Mouse (Mus musculus) embryonic facial prominence, embryonic 14.5 days (tissue): Measurements from ENCODE around the gene Tmem44. TPM values are rescaled to one million over a fixed set of nuclear protein-coding genes. Genes with fewer than 3 reads are reported as not detected.

ENCODE experiments used
- ATAC-seq: fragments of 200-750 bp; cut with Nextera tagmentation; 2 replicates; pipeline ENCODE4 v1.8.0; 2017; ENCODE audit warnings: low read depth, moderate number of reproducible peaks, moderate TSS enrichment
- DNase-seq: peaks from one replicate; pipeline ENCODE4 v3.0.0-alpha.2; 2015; ENCODE audit warnings: low spot score
- H3K27ac ChIP-seq: fragments of 300-500 bp; sonication (generic); replicated peaks from 2 replicates; pipeline ENCODE4 v1.5.1; 2014; ENCODE audit warnings: low read depth, mild to moderate bottlenecking, low read length, moderate library complexity
- H3K27me3 ChIP-seq: fragments of 300-500 bp; sonication (generic); replicated peaks from 2 replicates; pipeline ENCODE4 v1.6.1; 2014; ENCODE audit warnings: low read length; ENCODE audit not compliant: control insufficient read depth, insufficient read depth
- H3K36me3 ChIP-seq: fragments of 300-500 bp; sonication (generic); 2 replicates; pipeline ENCODE4 v1.6.1; 2014; ENCODE audit warnings: low read length, mixed read lengths; ENCODE audit not compliant: control insufficient read depth, insufficient read depth
- H3K4me1 ChIP-seq: fragments of 300-500 bp; sonication (generic); 2 replicates; pipeline ENCODE4 v1.6.1; 2014; ENCODE audit warnings: antibody characterized with exemption, low read length; ENCODE audit not compliant: control insufficient read depth, insufficient read depth
- H3K4me2 ChIP-seq: fragments of 300-500 bp; sonication (generic); 2 replicates; pipeline ENCODE4 v1.6.1; 2014; ENCODE audit warnings: low read depth, mild to moderate bottlenecking, low read length, moderate library complexity, mixed read lengths
- H3K4me3 ChIP-seq: fragments of 300-500 bp; sonication (generic); 2 replicates; pipeline ENCODE4 v1.5.1; 2014; ENCODE audit warnings: low read depth, mild to moderate bottlenecking, low read length
- H3K9ac ChIP-seq: fragments of 300-500 bp; sonication (generic); 2 replicates; pipeline ENCODE4 v1.6.1; 2014; ENCODE audit warnings: low read depth, mild to moderate bottlenecking, low read length, moderate library complexity, mixed read lengths
- H3K9me3 ChIP-seq: fragments of 300-500 bp; sonication (generic); 2 replicates; pipeline ENCODE4 v1.6.1; 2016; ENCODE audit warnings: low read length; ENCODE audit not compliant: control insufficient read depth
- WGBS: fragments of 180-500 bp; shearing (Covaris S2); extraction: QIAGEN DNeasy Blood & Tissue Kit; methylation state at CpG from one replicate; pipeline ENCODE4 v1.1.7; 2014; 5-methylcytosine and 5-hydroxymethylcytosine counted together
- polyA plus RNA-seq: library from polyadenylated mRNA; unstranded; fragments of >200 nt; fragmentation: Nextera tagmentation; extraction: Ambion mirVana; gene quantifications from 2 replicates; pipeline ENCODE4 v1.2.1, GENCODE M21; 2014

Gene Tmem44
- polyA plus RNA-seq, 1 experiment from 2014 or later, result 13.8 TPM

DNA sequence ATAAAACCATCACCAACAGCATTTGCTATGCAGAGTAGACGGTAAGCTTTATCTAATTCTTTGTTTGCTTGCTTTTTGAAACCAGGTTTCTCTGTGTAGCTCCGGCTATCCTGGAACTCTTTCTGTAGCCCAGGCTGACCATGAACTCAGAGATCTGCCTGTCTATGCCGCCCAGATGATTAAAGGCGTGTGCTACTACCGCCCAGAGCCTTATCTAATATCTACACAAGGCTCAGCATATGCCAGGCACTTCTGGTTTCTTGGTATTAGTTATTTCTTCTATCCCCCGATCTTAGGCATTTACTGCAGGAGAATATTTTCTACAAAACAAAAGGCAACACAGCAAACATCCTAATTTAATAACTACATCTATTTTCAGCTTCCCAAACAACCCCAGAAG, 15.0 kb upstream of the Tmem44 start:
- H3K4me1 ChIP-seq, result no peaks in the 10 kb centered on the region
- H3K27me3 ChIP-seq, result no peaks in the 10 kb centered on the region
- DNase-seq (no peak), ATAC-seq (no peak)
- peaks cover 96% of the 10 kb centered on the region for H3K36me3 ChIP-seq
- H3K9me3 ChIP-seq, result no peaks in the 10 kb centered on the region
- no peak overlapping the region for H3K4me2 ChIP-seq
- no peak overlapping the region for H3K9ac ChIP-seq
- H3K4me3 ChIP-seq, result no peak overlapping the region
- no peak overlapping the region for H3K27ac ChIP-seq
- WGBS, result 88% methylated on average over 6 of the region's 6 CpGs

DNA sequence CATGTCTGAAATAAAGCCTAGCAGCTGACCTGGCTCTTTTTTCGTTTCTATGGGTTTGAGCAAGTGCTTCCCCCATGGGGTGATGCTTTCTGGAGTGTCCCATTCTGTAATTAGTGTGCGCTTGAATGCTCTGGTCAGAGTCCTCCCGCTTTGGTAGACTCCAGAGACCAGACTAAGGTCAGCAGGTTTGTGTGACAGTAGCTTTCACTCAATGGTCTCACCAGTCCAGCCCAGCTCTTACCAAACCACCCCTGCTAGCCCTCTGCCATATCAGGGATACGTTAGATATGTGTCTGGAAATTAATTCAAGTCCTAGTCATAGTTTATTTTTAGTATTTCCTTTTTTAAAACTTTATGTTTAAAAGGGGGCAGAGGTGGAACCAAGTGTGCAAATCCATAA, 10.0 kb upstream of the Tmem44 start:
- ATAC-seq, result no peak
- H3K4me3 ChIP-seq, result no peak overlapping the region

DNA sequence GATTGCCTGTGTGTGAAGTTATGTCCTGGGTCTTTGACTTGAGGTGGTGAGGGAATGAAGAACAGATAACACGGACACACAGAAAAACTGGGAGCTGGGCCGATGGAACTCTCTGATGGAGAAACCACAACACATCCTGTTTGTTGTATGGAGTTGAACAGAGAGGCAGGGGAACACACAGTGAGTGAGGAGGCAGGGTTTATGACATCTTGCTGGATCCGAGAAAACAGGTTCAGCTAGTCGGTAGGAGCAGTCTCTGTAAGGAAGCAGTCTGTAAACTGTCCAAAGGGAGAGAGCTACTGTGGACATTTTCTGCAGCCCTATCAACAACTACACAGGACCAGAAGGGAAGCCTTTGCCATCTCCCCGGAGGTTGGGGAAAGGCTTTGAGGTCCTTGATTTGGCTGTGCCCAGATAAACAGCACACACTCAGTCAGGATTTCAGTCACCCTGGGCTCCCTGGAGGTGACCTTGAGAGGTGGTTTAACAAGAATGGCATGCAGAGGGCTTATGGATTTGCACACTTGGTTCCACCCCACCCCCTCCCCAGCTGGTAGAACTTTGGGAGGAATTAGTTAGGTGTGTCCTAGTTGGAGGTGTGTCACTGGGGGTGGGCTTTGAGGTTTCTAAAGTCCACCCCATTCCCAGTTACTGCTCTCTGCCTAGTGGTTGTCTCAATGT, 8.8 kb upstream of the Tmem44 start:
- Histone ChIP-seq H3K9ac (no peak overlapping the region), H3K27me3 (no peaks in the 10 kb centered on the region), H3K27ac (no peak overlapping the region), H3K36me3 (peaks cover 74% of the 10 kb centered on the region), H3K4me2 (no peak overlapping the region), H3K4me1 (no peaks in the 10 kb centered on the region), H3K4me3 (no peak overlapping the region), H3K9me3 (peaks cover 19% of the 10 kb centered on the region)
- no peak for ATAC-seq
- DNase-seq, result no peak
- 95% methylated on average over 5 of the region's 5 CpGs for WGBS

More for the DNA sequence above, 10.0 kb upstream of the Tmem44 start:
- H3K27ac ChIP-seq, result no peak overlapping the region
- no peak for DNase-seq
- H3K9me3 ChIP-seq, result peaks cover 9% of the 10 kb centered on the region
- H3K9ac ChIP-seq, result no peak overlapping the region
- H3K4me1 ChIP-seq, result no peaks in the 10 kb centered on the region
- 87% methylated on average over 4 of the region's 4 CpGs for WGBS
- H3K27me3 ChIP-seq, result no peaks in the 10 kb centered on the region
- no peak overlapping the region for H3K4me2 ChIP-seq
- H3K36me3 ChIP-seq, result peaks cover 85% of the 10 kb centered on the region

DNA sequence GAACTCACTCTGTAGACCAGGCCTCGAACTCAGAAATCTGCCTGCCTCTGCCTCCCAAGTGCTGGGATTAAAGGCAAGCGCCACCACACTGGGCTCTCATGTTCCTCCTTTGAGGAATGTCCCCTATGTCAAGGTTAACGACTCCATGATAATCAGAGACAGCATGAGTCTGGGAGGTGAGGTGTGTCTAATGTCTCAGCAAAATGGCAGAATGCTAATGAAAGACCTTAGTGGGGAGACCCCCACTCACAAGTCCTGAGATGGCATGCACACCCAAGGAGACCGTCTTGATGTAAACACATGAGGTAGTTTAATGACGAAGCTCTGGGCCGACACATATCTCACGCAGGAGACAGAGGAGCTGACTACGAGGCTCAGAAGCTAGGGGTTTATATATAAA, 3.5 kb upstream of the Tmem44 start:
- H3K4me1 ChIP-seq, result peaks cover 8% of the 10 kb centered on the region
- no peak overlapping the region for H3K9ac ChIP-seq
- H3K4me2 ChIP-seq, result no peak overlapping the region
- H3K4me3 ChIP-seq, result no peak overlapping the region
- H3K36me3 ChIP-seq, result peaks cover 21% of the 10 kb centered on the region
- H3K27ac ChIP-seq, result no peak overlapping the region
- DNase-seq (no peak), ATAC-seq (no peak)
- H3K27me3 ChIP-seq, result no peaks in the 10 kb centered on the region
- 93% methylated on average over 8 of the region's 8 CpGs for WGBS
- peaks cover 23% of the 10 kb centered on the region for H3K9me3 ChIP-seq

DNA sequence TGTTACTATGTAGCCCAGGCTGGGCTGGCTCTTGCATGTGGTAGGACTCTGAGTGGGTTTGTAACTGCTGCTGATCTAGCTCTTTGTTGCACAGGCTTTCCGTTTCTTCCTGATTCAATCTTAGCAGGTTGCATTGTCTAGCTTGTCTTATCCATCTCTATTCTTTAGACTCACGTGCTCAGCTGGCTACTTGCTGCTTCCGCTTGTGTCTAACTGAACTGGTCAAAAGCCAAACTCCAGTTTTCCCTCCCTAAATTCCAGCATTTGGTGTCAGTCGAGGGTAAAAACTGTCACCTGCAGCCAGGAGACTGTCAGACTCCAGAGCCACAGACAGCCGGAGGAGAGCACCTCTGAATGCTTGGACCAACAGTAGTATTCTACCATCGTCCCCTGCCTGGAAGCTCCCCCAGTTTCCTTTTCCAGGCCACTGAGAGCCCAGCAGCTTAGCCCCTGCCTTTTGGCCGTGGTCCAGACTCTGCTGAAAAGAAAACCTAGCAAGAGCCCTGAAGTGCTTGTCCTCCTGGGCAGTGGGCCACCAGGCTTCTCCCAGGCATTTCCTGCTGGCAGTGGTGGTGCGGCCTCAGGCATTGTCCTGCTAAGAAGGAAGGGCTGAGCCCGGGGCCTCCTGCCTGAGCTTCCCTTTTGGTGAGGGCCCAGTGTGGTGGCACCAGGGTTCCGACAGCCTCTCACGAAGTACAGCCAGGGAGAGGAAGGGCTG, 2.1 kb upstream of the Tmem44 start:
- Histone ChIP-seq H3K36me3 (peaks cover 7% of the 10 kb centered on the region; the same call in 1 of the 2 replicates), H3K4me1 (peaks cover 8% of the 10 kb centered on the region), H3K4me2 (no peak overlapping the region), H3K27me3 (no peaks in the 10 kb centered on the region), H3K9me3 (peaks cover 23% of the 10 kb centered on the region), H3K9ac (peak overlapping the region; percentile 15; the same call in 1 of the 2 replicates), H3K27ac (peak overlapping the region; percentile 77), H3K4me3 (no peak overlapping the region)
- WGBS, result 34% methylated on average over 11 of the region's 11 CpGs
- ATAC-seq (peak; percentile 8; the same call in 1 of the 2 replicates), DNase-seq (peak; percentile 88)

DNA sequence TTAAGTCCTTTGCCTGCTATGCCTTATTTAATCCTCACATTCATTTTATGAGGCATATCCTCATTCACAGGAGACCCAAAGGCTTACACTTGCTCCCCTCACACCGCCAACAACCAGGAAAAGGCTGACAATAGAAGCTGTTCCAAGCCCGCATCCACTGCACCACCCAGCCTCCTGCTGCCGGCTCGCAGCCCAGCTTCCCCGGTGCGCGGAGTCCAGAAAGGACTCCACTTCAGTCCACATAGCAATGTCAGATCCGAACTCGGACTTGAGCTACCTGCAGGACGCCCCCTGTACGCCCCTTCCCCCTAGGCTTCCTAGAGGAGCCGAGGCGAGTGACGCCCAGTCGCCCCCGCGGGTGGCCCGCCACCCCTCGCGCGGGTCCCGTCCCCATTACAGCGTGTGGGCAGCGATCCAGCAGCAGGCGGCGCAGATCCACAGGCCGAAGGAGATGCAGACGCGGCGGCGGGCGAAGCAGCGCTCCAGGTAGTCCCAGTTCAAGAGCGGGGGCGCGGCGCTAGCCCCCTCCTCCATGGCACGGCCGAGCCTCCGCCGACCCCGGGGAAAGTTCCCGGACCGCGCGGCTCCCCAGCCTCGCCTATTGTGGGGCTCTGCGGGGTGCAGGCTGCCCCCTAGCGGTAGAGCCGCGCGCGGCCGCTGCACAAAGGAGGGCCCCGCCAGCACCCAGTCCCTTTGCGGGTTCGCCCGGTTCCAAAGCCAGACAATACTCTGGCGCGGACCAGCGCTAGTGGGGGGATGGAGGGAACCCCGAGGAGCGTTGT, 485 bp downstream of the Tmem44 start:
- H3K9me3 ChIP-seq, result peaks cover 10% of the 10 kb centered on the region; the same call in 1 of the 2 replicates
- H3K4me1 ChIP-seq, result peaks cover 8% of the 10 kb centered on the region
- H3K4me3 ChIP-seq, result peak overlapping the region; percentile 81
- peaks cover 19% of the 10 kb centered on the region for H3K36me3 ChIP-seq
- H3K27ac ChIP-seq, result peak overlapping the region; percentile 68
- no peaks in the 10 kb centered on the region for H3K27me3 ChIP-seq
- H3K4me2 ChIP-seq, result peak overlapping the region; percentile 80
- peak; percentile 77 for DNase-seq
- peak; percentile 95 for ATAC-seq
- WGBS, result under 1% methylated on average over 23 of the region's 63 CpGs
- H3K9ac ChIP-seq, result peak overlapping the region; percentile 95

DNA sequence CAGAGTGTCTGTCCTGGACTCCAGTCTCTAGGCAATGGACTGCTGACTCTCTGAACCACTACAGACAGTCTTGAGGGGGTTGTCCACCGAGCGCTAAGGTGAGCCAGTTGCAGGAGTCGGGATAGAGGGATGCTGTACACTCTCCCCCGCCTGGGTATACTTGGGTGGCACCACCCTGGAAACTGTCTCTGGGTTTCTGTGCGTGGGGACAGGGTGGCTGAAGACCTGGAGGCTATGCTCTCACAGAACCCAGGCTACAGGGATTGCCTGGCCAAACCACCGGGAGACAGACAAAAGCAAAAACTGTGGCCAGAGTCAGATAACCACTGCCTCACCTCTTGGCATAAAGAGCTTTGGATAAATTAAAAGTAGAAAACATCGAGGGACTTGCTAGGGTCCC, 1.1 kb downstream of the Tmem44 start:
- H3K27ac ChIP-seq, result no peak overlapping the region
- H3K4me3 ChIP-seq, result peak overlapping the region; percentile 81
- H3K4me2 ChIP-seq, result peak overlapping the region; percentile 80
- peak overlapping the region; percentile 95 for H3K9ac ChIP-seq
- DNase-seq, result no peak
- peaks cover 8% of the 10 kb centered on the region for H3K4me1 ChIP-seq
- ATAC-seq, result no peak
- H3K9me3 ChIP-seq, result 0 out of 2 replicates have a peak, but pooled peaks cover 4% of the 10 kb centered on the region
- 71% methylated on average over 7 of the region's 7 CpGs for WGBS
- no peaks in the 10 kb centered on the region for H3K27me3 ChIP-seq
- peaks cover 23% of the 10 kb centered on the region for H3K36me3 ChIP-seq

DNA sequence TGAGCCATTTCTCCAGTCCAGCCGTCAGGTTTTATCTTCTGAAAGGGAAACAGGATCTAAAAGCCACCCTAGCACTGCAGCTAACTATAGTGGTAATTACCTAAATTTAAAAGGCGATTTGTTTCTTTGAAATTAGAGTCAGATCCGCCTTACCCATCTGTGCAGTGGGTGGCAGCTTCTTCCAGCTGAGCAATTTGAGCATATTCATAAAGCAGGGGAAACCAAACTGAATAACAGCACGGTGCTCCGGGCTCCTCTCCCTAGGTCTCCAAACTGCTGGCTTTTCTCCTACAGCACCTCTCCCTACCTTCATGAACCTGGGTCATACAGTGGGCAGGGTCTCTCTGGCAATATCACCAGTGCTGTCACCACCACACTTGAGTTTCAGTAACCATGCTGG, 2.4 kb downstream of the Tmem44 start:
- Histone ChIP-seq H3K9me3 (no peaks in the 10 kb centered on the region), H3K4me2 (no peak overlapping the region), H3K36me3 (peaks cover 29% of the 10 kb centered on the region), H3K27ac (no peak overlapping the region), H3K27me3 (no peaks in the 10 kb centered on the region), H3K4me3 (no peak overlapping the region), H3K9ac (no peak overlapping the region), H3K4me1 (peaks cover 8% of the 10 kb centered on the region)
- DNase-seq (no peak), ATAC-seq (no peak)
- 80% methylated on average over 5 of the region's 5 CpGs for WGBS
